Mouse (Mus musculus) ovary, postnatal 36 days (tissue): ENCODE results near the gene Npc1l1.
A peak's percentile ranks its signal among the peaks of the same experiment; 100 is the strongest.

Source experiments
- DNase-seq: peaks from one replicate; pipeline ENCODE4 v3.0.0; 2022; ENCODE audit warnings: low spot score, mixed read lengths

Gene Npc1l1

DNA sequence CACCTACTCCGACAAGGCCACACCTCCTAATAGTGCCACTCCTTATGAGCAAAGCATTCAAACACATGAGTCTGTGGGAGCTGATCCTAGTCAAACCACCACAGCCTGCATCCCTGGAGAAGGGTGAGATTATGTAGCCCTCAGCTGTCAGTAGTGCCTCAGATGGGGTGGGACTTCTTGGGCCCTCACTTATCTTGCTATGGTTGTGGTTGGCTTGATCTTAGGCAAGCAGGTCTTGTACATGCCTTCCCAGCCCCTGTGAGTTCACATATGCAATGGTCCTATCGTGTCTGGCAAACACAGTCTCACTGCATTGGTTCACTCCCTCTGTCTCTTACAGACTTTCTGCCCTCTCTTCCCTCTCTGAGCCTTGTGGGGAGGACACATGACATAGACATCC, 22.9 kb downstream of the Npc1l1 start:
- no peak for DNase-seq

DNA sequence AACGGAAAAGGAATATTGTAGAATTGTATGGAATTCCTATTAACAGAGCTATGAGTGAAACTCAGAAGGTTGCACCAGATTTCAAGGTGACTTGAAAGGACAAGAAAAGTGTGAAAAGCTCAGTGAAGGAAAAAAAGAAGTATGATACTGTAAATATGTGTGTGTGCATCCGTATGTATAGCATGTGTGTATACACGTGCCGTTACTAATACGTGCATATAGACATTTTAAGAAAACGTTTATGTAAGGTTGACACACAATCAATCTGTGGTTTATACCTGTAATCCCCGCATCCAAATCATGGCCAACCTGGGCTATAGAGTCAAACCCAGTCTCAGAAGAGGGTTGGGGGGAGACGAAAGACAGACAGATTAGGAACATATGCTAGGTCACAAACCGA, 29.4 kb downstream of the Npc1l1 start:
- no peak for DNase-seq

DNA sequence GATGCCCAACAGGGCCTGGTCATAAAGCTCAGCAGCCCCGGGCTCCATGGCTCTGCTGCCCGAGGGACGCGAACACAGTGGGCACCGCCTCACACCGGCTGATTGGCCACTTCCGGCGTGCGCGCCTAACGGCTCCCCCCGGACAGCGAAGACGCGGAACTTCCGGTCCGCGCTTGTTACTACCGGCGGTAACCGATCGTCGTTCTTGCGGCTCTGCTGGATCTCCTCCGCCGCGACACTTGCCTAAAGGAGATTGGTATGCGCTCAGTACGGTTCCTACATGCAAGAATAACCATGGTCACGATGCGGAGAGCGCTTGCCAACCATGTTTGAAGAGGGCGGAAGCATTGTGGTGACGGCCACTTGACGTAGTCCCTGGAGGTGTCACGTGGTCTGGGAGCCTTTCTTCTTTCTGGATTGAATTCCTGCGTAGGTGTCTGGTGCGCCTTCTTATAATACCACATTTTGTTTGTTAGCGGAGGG, 29.8 kb downstream of the Npc1l1 start, which contains the start of gene Nudcd3:
Nudcd3 (minus strand) TSS at position 329 of the 483 bp plus-strand sequence.
- peak; percentile 87 for DNase-seq

DNA sequence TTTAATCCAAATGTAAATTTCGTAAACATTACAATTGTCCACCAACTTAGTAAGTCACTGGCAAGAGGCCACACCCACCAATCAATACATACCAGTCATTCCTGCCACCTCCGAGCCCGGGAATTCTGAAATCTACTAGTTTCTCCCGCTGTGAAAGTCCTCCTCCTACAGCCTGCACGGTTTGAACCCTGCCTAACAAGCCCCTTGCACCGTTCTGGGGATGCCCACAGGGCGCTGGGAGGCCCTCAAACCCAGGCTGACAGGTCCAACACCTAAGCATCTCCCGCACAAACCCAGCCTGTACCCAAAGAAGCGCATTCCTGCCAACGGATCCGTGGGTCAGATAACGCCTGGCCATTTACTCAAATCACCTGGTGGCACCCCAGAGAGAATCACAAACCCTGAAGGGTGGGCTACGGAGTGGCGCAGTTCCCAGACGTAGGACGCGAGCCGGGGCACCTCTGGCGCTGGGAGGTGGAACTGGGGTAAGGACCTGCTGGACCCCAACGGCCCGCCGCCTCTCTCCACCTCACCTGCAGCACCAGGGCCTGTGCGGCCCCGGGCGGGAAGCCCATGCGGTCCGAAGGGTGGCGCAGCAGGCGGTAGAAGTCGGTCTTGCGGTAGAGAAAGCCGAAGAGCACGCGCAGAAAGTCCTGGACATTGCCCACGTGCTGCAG, 30.4 kb downstream of the Npc1l1 start, which contains the start of gene A730071L15Rik:
A730071L15Rik (plus strand) TSS at position 620 of the 677 bp plus-strand sequence.
- DNase-seq = no peak

DNA sequence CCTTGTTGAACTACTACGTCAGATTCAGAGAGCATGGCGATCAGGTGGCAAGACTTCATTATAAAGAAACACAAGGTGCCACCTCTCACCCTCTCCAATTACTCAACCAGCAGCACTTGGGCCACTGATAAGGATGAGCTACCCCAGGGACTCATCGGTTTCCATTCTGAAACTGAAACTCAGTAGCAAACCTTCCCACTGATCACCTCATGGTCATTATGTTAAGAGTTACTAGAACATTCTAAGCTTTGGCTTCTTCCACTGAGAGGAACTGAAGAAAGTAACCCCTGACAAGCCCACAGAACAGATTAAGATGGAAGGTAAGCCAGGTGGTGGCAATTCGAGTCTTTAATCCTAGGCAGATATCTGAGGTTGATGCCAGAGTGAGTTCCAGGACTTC, 31.5 kb downstream of the Npc1l1 start:
- DNase-seq = no peak

DNA sequence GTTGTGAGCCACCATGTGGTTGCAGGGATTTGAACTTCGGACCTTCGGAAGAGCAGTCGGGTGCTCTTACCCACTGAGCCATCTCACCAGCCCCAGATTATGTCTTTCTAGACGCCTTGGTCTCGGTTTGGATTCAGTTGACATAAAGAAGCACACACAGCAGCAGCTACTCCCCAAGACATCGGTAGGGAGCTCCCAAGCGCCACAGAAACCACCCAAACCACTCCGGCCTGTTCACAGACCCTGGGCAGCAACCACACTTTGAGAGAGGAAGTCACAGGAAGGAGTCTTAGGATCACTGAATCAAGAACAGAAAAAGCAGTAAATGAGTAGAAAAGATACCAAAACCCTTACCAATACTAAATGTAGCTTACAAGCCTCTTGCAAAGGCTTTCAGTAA, 33.2 kb downstream of the Npc1l1 start:
- no peak for DNase-seq

DNA sequence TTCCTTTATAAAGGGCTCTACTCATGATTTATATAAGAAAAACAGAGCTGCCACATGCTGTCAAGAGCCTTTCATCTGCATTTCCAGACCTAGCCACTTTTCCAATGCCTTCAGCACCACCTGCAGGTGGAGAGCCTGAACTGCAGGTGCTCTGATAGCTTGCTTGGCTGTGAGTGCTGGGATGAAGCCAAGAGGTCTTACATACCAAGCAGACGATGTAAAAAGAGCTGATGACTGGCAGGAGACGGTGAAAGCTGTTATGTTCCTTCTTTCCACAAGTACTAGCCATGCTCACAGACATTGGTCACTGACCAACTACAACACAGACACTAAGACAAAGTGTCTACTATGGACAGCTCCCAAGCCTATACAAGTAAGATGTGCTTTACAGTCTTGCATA, 42.1 kb downstream of the Npc1l1 start:
- peak; percentile 80 for DNase-seq

DNA sequence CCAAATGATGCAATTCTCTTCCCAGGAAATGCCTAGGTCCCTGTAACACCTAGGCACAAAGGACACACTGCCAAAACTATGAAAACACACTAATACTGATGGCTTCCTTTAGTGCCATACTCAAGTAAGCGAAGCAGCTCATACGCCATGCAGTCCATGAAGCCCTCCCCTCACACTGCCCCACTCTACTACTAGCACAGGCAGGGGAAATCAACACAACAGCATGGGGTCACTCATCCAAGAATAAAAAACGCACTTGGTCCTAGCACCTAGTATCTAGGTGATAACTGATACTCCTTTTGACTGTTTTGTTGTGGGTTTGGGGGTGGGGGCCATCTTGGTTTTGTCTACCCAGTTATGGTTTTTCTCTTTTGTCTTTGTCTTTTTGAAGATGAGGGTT, 42.5 kb downstream of the Npc1l1 start:
- DNase-seq = no peak

DNA sequence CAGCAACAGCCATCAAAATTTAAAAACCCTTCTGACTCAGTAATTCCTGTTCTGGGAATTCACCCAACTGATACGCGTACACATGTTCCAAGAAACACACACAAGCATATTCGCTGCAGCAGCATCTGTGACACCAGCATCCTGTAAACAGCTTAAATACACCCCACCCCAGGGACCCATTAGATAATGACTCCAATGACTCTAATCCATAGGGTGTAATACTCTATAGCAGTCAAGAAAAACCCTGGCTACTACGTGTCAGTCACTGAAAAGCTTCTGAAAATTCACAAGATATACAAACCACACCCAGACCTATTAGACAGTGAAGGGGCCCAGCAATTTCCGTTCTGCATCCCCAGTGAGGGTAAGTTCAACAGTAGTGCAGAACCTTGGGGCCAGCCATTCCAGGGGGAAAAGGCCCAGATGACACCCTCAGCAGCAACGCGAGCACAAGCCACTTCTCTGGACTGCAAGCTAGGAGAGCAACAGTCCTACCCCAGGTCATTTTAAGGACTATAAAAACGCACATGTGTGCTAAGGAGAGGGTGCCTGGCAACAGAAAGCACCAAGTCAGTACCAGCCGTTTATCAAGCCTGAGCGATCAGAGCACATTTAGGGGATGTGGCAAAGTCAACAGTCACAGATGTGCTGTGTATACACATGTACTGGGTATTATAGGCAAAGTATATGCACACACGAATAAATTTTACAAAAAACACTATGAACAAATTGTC, 45.6 kb downstream of the Npc1l1 start:
- DNase-seq = no peak

DNA sequence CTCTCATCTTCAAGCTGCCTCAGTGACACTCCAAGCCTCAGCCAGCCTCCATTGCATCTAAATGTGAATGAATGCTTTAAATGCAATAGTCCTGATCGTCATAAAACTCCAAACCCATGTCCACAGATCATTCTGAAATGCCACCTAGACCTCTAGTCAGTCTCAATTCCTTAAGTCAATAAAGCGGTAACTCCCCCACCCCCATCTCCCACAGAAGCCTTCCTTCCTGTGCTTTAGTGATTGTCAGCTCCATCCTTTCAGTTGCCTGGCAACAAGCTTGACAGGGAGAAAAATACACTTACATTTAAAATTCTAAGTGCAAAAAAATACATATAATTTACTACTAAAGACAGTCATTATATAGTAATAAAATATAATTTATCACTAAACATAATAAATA, 46.7 kb downstream of the Npc1l1 start:
- DNase-seq = no peak

DNA sequence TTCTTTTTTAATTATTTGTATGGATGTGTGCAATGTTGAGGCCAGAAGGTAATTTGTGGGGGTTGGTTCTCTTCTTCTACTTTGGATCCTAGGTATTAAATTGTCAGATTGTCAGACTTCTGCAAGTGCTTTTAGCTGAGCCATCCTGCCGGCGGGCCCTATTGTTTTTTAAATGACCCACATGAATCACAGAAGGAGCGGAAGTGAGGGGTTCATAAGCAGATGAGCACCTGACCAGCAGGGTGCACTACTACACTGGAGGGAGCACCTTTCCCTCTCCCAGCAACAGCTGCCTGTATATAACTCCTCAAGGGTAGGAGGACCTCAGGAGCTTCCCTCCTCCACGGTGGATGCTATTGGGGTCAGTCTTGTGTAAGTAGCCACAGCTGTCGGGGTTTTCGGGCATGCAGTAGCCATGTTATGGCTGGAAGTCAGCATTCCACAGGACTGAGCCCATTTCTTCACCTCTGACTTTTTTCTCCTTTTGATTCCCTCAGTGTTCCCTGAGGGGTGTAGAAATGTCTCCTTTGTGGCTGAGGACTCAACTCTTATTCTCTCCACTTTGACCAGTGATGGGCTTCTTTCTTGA, 49.0 kb downstream of the Npc1l1 start:
- DNase-seq = no peak

DNA sequence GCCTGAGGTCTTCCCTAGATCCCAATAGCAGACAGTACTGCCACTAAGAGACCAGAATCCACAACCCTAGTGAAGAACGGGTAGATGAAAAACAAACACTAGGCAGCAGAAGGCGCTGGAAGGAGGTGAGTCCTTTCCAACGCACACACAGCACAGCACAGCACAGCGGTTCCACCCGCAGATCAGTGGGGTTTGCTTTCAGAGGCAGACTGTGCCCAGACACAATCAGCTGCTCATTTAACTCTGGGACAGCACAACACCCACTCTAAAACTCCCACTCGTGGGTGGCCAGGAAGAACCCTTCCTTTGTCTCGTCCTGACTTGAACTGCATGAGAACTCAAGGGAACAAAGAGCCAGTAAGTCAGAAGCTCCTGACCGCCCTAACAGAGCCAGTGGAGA, 50.7 kb downstream of the Npc1l1 start:
- DNase-seq = no peak

DNA sequence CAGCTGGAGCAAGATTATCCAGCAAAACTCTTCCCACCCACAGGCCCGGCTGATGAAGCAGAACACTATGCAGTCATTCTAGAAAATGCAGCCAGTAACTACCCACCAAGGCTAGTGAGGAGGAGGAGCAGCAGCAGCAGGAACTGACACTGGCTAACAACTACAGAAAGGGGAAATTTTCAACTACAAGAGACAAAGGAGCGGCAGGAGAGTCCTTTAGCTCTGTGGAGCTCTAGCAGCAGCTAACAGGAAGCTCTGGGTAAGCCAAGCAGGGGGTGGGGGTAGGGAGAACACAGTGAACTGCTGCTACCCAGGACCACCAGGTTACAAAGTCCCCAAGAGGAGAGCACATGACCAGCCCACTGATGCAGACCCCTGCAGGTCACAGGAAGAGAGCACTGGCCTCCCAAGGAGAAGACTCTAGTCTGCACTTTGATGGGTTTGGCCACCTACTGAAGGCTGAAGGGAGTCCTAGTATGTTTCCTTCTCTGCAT, 51.2 kb downstream of the Npc1l1 start:
- DNase-seq = no peak

DNA sequence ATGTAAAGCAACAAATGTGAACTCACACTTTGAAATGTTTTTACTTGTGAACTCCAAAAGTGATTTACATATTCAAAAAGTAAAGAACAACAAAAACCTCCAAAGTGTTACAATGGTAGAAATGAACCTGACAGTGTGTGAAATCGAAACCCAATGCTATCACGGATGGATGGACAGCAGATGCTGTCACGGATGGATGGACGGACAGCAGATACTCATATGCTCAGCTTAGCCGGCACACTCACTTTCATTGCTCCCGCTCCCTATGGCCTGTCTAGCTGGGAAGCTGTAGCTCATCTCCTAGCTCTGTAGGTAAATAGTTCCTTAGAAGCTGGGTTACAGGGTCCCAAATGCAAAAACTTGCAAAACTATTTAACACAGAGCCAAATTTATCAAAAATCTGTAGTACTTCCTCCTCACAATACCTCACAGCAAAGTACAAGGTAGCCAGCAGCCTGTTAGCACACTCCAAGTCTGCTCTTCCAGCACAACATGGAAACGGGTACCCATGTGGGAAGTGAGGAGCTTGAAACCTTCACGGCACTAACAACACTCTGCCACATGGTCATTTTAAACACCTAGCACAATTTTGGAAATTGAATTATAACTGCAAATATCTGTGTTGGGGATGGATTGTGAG, 52.0 kb downstream of the Npc1l1 start:
- DNase-seq = no peak

DNA sequence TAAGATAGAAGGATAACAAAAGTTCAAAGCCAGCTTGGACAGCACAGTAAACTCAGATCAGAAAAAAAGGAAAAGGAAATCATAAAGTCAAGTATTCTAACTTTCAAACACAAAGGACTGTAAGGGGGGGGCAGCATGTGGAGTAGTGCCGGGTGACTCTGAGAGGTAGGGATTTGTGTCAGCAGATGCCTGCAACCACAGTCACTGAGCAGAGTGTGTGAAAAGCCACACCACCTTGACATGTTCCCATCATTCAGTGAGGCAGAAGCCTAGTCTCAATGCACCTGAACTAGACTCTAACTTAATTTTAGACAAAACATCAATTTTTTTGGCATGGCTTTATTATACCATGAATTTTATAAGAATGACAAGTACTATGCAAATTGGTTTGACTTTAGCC, 54.4 kb downstream of the Npc1l1 start:
- DNase-seq = no peak

DNA sequence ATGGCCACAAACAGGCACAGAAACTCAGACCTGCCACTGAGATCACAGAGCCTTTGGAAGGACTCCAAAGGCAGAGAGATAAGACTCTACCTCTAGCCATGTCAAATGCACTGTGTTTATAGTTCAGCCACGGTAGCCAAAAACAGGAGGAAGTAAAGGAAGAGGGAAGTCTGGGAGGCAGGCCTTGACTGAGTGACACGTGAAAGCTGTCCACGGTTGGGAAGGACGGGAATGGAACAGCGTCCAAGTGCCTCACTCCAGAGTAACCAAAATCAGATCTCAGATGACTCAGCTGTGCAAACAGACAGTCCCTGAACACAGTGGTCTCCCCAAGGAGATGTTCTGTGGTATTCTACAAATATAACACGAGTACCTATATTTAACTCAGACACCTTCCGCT, 55.2 kb downstream of the Npc1l1 start:
- DNase-seq = peak; percentile 19

DNA sequence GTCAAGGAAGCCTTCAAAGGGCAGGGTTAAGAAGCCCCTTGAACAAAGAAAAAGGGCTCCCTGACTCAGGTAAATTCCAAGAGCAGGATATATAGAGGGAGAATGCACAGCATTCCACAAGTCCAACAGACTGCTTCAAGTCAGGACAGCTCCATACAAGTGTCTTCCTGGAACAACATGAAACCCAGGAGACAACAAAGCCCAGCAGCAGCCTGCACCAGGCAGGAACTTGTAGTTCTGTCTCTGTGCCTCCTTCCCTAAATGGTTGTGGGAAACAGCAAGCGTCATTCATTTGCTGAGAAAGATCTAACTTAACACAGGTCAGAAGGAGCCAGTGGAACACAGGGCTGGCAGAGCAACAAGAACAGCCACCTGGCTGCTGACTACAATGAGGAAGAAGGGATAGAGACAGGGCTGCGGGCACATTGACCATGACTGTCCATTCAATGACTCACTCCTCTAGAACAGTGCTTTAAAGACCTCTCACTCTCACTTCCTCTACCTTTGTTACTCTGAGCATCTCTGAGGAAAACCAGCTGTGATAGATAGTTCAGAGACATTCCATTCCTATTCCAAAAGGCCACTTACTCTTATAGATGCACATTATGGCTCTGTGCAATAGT, 60.8 kb downstream of the Npc1l1 start:
- DNase-seq = no peak

DNA sequence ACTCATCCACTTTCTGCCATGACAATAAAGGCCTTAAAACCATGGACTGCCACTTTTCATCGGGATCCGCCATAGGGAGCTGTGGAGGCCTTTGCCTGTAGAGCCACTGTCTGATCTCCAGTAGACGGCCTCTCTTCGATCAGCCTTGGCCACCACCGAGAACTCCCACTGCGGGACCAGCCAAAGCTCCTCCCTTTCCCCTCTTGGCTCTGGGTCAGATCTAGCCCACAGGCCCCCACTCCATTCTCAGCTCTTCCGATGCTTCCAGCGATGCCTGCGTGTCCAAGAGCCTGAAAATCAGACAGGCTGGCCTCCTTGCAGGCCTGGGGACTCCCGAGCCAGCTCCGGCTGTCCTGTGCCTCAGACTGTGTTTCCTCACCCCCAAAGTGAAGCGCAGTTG, 63.6 kb downstream of the Npc1l1 start:
- DNase-seq = no peak

DNA sequence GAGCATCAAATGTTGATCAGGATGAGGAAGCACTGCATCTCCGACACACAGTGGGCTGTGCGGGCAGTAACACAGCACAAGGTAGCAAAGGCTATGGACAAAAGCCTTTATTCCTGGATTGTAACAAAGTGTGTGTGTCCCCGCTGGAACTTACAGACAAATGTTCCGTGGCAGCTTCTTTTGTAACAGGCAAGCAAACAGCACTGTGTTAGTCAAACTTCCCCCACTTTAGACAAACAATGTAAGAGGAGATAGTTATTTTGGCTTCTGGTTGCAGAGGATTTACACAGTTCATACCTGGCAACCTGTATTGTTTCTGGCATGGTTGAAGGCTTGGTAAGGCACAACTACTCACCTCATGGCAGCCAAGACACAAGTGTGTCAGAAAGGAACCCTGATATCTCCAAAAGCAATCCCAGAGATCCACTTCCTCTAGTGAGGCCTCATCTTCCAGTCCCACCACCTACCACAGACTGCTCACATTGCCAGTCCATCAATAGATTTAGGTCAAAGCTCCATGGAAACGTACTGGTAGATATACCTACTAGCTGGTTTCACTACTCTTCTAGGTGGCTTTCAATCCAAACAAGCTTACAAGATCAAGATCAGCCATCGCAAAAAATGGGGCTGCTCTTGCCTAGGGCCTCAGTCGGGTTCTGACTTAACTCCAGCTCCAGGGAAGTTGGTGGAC, 64.4 kb downstream of the Npc1l1 start:
- no peak for DNase-seq

DNA sequence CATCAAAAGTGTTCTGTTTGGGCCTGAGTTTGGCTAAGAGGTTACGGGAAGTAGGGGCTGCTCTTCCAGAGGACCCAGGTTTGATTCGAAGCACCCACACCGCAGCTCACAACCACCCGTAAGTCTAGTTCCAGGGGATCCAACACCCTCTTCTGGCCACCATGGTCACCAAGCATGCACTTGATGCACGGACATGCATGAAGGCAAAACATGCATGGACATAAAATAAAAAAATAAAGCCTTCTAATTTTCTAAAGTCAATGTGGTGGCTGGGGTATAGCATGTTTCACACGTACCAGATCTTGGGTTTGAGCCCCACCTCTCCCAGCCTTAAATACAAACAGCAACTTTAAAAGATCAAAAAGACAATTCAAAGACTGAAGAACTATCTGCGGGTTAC, 65.2 kb downstream of the Npc1l1 start:
- DNase-seq = no peak

DNA sequence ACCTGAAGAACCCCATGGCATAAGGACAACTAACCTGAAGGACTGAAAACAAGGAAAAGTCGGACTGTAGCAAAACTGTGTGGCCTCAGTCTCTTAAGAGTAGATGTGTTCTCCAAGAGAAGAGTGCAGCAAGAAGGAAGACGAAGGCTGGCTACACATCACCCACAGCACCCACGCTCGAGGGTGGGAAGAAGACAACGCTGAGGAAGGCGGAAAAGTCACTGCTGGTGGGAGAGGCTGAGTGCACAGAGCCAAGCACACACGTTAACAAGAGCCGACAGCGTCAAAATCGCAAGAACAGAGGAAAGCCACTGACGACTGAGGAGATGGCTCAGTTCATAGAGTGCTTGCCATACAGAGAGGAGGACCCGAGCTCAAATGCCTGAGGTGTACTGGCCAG, 66.2 kb downstream of the Npc1l1 start:
- DNase-seq = no peak
